Mouse (Mus musculus): Measurements from ENCODE around the gene Tmem165. TPM values are rescaled to one million over a fixed set of nuclear protein-coding genes. Genes with fewer than 3 reads are reported as not detected.

Tmem165 gene
- polyA plus RNA-seq, 1 experiment from 2014 or later: 88.6 TPM

DNA sequence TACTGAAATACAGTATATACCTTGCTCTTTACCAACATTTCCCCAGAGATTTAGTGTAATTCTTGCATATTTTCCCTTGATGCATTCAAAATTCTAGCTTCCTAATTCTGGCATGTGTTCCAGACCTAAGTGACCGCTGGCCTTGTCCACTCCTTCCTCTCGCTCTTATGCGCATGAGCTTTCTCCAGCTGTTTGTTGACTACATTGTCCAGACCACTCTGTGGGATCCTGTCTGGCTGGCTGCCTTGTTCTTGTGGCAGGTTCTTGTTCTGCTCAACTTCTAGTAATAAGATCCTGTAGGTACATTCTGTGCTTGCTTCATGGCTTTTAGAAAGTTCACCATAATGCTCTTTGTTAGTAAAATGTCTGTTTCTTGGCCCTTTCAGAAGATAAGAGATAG is 19.5 kb downstream of the Tmem165 start:
- no peak overlapping the region for H3K4me3 ChIP-seq (replicated peaks)
- no peak overlapping the region for H3K27ac ChIP-seq
- no peaks in the 10 kb centered on the region for H3K4me1 ChIP-seq
- no peaks in the 10 kb centered on the region for H3K9me3 ChIP-seq
- H3K36me3 ChIP-seq (replicated peaks): peaks cover 78% of the 10 kb centered on the region
- no peak for ATAC-seq (ENCODE audit: low FRiP score)
- H3K4me2 ChIP-seq: no peak overlapping the region
- no peak overlapping the region for H3K9ac ChIP-seq
- 98% methylated on average over 3 of the region's 3 CpGs for WGBS
- no peaks in the 10 kb centered on the region for H3K27me3 ChIP-seq

- Histone ChIP-seq H3K27ac (no peak overlapping the region), H3K9ac (no peak overlapping the region), H3K4me3 (replicated peaks) (no peak overlapping the region), H3K36me3 (replicated peaks) (peaks cover 76% of the 10 kb centered on the region), H3K9me3 (no peaks in the 10 kb centered on the region), H3K4me2 (no peak overlapping the region), H3K4me1 (no peaks in the 10 kb centered on the region), H3K27me3 (no peaks in the 10 kb centered on the region)
- WGBS: 98% methylated on average over 2 of the region's 2 CpGs
- no peak for ATAC-seq (ENCODE audit: low FRiP score)
Measured at GRCm38 (mm10) chr5:76205886-76206285, 22.2 kb downstream of the Tmem165 start.

DNA sequence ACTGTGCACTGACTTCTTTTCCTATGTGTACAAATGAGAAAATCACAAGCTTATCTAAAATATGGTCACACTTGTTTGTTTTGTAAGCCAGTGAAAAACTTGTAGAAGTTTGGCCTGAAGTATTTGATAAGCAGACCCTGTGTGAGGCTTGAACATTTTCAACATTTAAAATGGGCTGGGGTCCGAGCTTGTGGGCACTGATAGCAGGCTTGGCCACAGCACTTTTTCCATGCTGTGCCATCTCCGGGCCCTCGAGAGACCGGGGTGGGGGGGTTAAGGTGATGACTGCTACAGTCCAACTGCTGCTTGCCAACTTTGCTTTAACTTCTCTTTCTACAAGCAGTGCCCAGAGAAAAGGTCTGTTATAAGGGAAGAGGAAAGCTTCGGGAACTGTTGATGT is 24.4 kb downstream of the Tmem165 start:
- 97% methylated on average over 5 of the region's 5 CpGs for whole genome bisulfite sequencing

GRCm38 (mm10) chr5:76216691-76217090 is 33.0 kb downstream of the Tmem165 start:
- H3K4me3 ChIP-seq (replicated peaks): no peak overlapping the region
- H3K4me1 ChIP-seq: no peaks in the 10 kb centered on the region
- H3K9ac ChIP-seq: no peak overlapping the region
- H3K4me2 ChIP-seq: no peak overlapping the region
- H3K9me3 ChIP-seq: no peaks in the 10 kb centered on the region
- no peaks in the 10 kb centered on the region for H3K27me3 ChIP-seq
- H3K36me3 ChIP-seq (replicated peaks): peaks cover 30% of the 10 kb centered on the region
- no peak for ATAC-seq (ENCODE audit: low FRiP score)
- no peak overlapping the region for H3K27ac ChIP-seq
- 86% methylated on average over 6 of the region's 6 CpGs for WGBS

More for the DNA sequence above, 24.4 kb downstream of the Tmem165 start:
- H3K4me1 ChIP-seq: no peaks in the 10 kb centered on the region
- no peak overlapping the region for H3K9ac ChIP-seq
- peaks cover 71% of the 10 kb centered on the region for H3K36me3 ChIP-seq (replicated peaks)
- no peaks in the 10 kb centered on the region for H3K27me3 ChIP-seq
- no peak overlapping the region for H3K4me3 ChIP-seq (replicated peaks)
- no peak overlapping the region for H3K4me2 ChIP-seq
- H3K9me3 ChIP-seq: no peaks in the 10 kb centered on the region
- ATAC-seq (ENCODE audit: low FRiP score): no peak
- no peak overlapping the region for H3K27ac ChIP-seq

DNA sequence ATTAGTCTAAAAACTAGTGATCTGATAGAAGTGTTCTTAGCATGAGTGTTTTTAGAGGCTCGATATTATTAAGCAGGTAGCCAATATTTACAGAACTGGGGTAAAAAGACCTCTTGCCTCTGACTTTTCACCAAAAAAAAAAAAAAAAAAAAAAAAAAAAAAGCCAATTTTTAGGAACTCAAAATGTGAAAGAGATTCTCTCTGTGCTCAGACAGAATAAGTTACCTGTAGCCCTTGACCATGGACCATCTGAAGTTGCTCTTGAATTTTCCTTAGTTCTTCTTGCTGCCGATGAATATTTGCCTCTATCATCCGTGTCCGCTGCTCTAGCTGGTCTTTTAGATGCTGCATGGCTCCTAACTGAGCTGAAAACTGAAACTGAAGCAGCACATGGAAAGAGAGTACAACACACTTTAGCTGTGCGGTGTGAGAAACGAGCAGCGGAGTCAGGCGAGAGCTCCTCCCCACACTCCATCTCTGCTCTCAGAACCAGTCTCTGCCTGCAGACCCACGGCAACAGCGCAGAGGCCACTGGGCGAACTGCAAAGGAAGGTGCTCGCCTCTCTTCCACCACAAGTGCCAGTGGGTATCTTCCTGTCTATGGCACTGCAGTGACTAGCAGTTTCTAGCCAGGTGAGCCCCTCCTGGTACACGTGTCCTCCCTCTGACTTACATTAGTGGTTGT is 47.6 kb downstream of the Tmem165 start:
- no peak overlapping the region for H3K9ac ChIP-seq
- no peaks in the 10 kb centered on the region for H3K27me3 ChIP-seq
- no peak overlapping the region for H3K4me2 ChIP-seq
- 92% methylated on average over 13 of the region's 13 CpGs for WGBS
- H3K4me1 ChIP-seq: no peaks in the 10 kb centered on the region
- no peak for ATAC-seq (ENCODE audit: low FRiP score)
- H3K4me3 ChIP-seq (replicated peaks): no peak overlapping the region
- no peaks in the 10 kb centered on the region for H3K9me3 ChIP-seq
- H3K27ac ChIP-seq: no peak overlapping the region
- peaks cover 46% of the 10 kb centered on the region for H3K36me3 ChIP-seq (replicated peaks)

GRCm38 (mm10) chr5:76243274-76243673 is 59.6 kb downstream of the Tmem165 start:
- 0 out of 2 replicates have a peak, but pooled peaks cover 6% of the 10 kb centered on the region for H3K36me3 ChIP-seq (replicated peaks)
- no peak overlapping the region for H3K9ac ChIP-seq
- no peak overlapping the region for H3K4me2 ChIP-seq
- no peak for ATAC-seq (ENCODE audit: low FRiP score)
- no peak overlapping the region for H3K27ac ChIP-seq
- H3K9me3 ChIP-seq: no peaks in the 10 kb centered on the region
- H3K4me3 ChIP-seq (replicated peaks): no peak overlapping the region
- WGBS: 91% methylated on average over 3 of the region's 3 CpGs
- H3K27me3 ChIP-seq: no peaks in the 10 kb centered on the region
- no peaks in the 10 kb centered on the region for H3K4me1 ChIP-seq

DNA sequence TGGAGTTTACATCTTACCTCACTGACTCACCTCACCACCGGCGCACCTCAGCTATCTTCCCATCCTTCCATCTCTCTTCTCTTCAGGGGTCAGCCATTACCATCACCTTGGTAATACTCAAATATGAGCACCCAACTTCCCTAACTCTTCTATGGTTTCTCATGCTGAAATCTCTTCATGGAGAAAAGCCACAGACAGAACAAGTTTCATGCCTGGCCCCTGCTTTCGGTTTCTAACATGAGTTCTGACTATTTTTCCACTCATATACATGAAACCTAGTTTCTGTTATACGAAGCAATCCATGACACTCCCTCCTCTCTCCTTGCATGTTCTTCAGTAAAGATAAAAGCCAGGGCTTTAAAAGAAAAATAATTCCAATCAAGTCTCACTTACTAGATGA is 60.2 kb downstream of the Tmem165 start:
- Histone ChIP-seq H3K4me1 (no peaks in the 10 kb centered on the region), H3K4me3 (replicated peaks) (no peak overlapping the region), H3K9me3 (no peaks in the 10 kb centered on the region), H3K4me2 (no peak overlapping the region), H3K9ac (no peak overlapping the region), H3K36me3 (replicated peaks) (0 out of 2 replicates have a peak, but pooled peaks cover 6% of the 10 kb centered on the region), H3K27ac (no peak overlapping the region), H3K27me3 (no peaks in the 10 kb centered on the region)
- WGBS: 95% methylated on average over 4 of the region's 4 CpGs
- no peak for ATAC-seq (ENCODE audit: low FRiP score)

DNA sequence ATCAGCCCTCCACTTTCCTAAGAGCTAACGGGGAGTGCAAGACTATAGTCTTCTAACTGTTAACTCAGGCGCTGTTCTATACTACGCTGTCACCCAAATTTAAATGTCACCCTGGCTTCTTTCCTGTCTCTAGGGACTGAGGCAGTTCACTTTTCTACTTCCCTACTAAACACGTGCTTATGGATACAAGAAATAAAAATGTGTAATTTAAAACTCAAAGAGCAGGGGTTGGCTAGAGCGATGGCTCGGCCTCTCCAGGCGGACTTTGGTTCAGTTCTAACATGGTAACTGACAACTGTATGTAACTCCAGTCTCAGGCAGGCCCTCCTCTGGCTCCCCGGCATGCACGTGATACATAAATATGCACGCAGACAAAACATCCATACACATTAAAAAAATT is 60.8 kb downstream of the Tmem165 start:
- no peak for ATAC-seq (ENCODE audit: low FRiP score)
- WGBS: 93% methylated on average over 10 of the region's 10 CpGs
- no peaks in the 10 kb centered on the region for H3K27me3 ChIP-seq
- H3K9ac ChIP-seq: no peak overlapping the region
- H3K4me2 ChIP-seq: no peak overlapping the region
- no peak overlapping the region for H3K4me3 ChIP-seq (replicated peaks)
- H3K9me3 ChIP-seq: no peaks in the 10 kb centered on the region
- no peaks in the 10 kb centered on the region for H3K4me1 ChIP-seq
- no peak overlapping the region for H3K27ac ChIP-seq
- 0 out of 2 replicates have a peak, but pooled peaks cover 3% of the 10 kb centered on the region for H3K36me3 ChIP-seq (replicated peaks)

GRCm38 (mm10) chr5:76245419-76245818 is 61.7 kb downstream of the Tmem165 start:
- WGBS: 93% methylated on average over 3 of the region's 3 CpGs
- no peaks in the 10 kb centered on the region for H3K27me3 ChIP-seq
- 0 out of 2 replicates have a peak, but pooled peaks cover 3% of the 10 kb centered on the region for H3K36me3 ChIP-seq (replicated peaks)
- H3K4me1 ChIP-seq: no peaks in the 10 kb centered on the region
- no peaks in the 10 kb centered on the region for H3K9me3 ChIP-seq
- H3K9ac ChIP-seq: no peak overlapping the region
- H3K27ac ChIP-seq: no peak overlapping the region
- H3K4me2 ChIP-seq: no peak overlapping the region
- no peak overlapping the region for H3K4me3 ChIP-seq (replicated peaks)
- ATAC-seq (ENCODE audit: low FRiP score): no peak

DNA sequence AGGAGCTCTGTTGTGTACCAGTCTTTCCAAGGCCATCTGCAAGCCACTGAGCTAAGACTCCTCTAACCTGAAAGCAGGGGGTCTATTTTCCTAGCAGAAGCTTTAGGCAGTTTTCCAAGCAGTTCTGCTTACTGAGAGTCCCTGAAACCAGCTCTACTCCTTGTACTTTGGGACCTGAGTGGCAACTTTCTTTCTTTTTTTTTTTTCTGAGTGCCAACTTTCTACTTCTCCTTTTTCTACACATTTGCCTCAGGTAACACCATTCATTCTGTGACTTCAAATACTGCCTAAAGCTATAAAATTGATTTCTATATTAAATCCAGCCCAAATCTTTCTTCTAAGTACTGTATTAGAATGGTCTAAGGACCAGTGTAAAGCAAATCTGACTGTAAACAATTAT is 62.9 kb downstream of the Tmem165 start:
- Histone ChIP-seq H3K27ac (no peak overlapping the region), H3K4me3 (replicated peaks) (no peak overlapping the region), H3K36me3 (replicated peaks) (0 out of 2 replicates have a peak, but pooled peaks cover 3% of the 10 kb centered on the region), H3K4me2 (no peak overlapping the region), H3K4me1 (no peaks in the 10 kb centered on the region), H3K27me3 (no peaks in the 10 kb centered on the region), H3K9me3 (no peaks in the 10 kb centered on the region), H3K9ac (no peak overlapping the region)
- no peak for ATAC-seq (ENCODE audit: low FRiP score)

- no peak overlapping the region for H3K9ac ChIP-seq
- no peaks in the 10 kb centered on the region; the same call in 1 of the 2 replicates for H3K36me3 ChIP-seq (replicated peaks)
- 93% methylated on average over 3 of the region's 3 CpGs for WGBS
- no peak overlapping the region for H3K4me2 ChIP-seq
- ATAC-seq (ENCODE audit: low FRiP score): no peak
- no peak overlapping the region for H3K27ac ChIP-seq
- no peak overlapping the region for H3K4me3 ChIP-seq (replicated peaks)
- H3K27me3 ChIP-seq: no peaks in the 10 kb centered on the region
- H3K9me3 ChIP-seq: no peaks in the 10 kb centered on the region
- H3K4me1 ChIP-seq: no peaks in the 10 kb centered on the region
Measured at GRCm38 (mm10) chr5:76250948-76251347, 67.3 kb downstream of the Tmem165 start.

Measured in forebrain, embryonic 12.5 days (tissue).